Comparison of ENCODE assay signal across 8 mouse cellular contexts in the genomic region with DNA sequence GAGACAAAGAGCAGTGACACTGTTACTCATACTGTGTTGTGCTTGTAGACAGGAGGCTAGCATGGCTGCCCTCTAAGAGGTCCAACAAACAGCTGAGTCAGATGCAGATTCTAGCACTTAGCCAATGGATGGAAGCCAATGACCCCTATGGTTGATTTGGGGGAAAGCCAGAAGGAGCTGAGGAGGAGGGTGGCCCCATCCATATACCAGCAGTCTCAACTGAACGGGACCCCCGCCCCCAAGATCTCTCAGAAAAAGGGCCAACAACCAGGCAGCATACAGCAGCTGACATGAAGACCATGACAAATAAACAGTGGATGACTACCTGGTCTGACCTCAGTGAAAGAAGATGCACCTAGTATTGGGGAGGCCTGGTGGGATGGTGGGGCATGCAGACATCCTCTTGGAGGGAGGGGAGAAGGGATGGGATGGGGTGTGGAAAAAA. TPM values are rescaled to one million over a fixed set of nuclear protein-coding genes. Genes with fewer than 3 reads are reported as not detected.
DNase-seq lines count a peak whose midpoint lies in the region; ATAC-seq and TF ChIP-seq lines count a peak whose summit lies in the region.
"Not testable (repeated sequence)": the region's sequence is repeated elsewhere in the genome, so short reads cannot be mapped to it uniquely, and the experiment has no call there.

No protein-coding gene starts in this region.

- ATAC-seq in erythroid progenitor cell, adult 5-6 weeks (replicated peaks; ENCODE audit: low FRiP score, poor library complexity, severe bottlenecking) = 0 out of 2 replicates have a peak, but pooled peaks have one; percentile 42
- peak; percentile 67; the same call in 1 of the 2 replicates for ATAC-seq in heart, embryonic 16.5 days (replicated peaks; ENCODE audit: extremely low read depth, insufficient read depth, low FRiP score)
- peak; percentile 63; the same call in 1 of the 2 replicates for ATAC-seq in hindbrain, postnatal 0 days
- ATAC-seq in limb, embryonic 11.5 days (ENCODE audit: insufficient number of reproducible peaks, low FRiP score, low TSS enrichment, low read depth) = peak; percentile 87
- peak; percentile 55; the same call in 1 of the 2 replicates for ATAC-seq in liver, embryonic 14.5 days (ENCODE audit: insufficient read depth)
- peak; percentile 68 for ATAC-seq in megakaryocyte-erythroid progenitor cell, adult 5-6 weeks (replicated peaks; ENCODE audit: low FRiP score, low TSS enrichment, poor library complexity, severe bottlenecking)
- peak; percentile 71 for ATAC-seq in neural tube, embryonic 11.5 days (ENCODE audit: insufficient read depth, low FRiP score, low TSS enrichment)
- ATAC-seq in stomach, embryonic 16.5 days (ENCODE audit: insufficient read depth, low FRiP score) = peak; percentile 66

- not testable (repeated sequence) for H3K27ac ChIP-seq in heart, embryonic 16.5 days (ENCODE audit: low read length); hindbrain, postnatal 0 days; limb, embryonic 11.5 days (replicated peaks; ENCODE audit: low read depth, low read length); liver, embryonic 14.5 days; neural tube, embryonic 11.5 days (ENCODE audit: low read depth, low read length); stomach, embryonic 16.5 days (ENCODE audit: low read length)

- not testable (repeated sequence) for H3K9ac ChIP-seq in heart, embryonic 16.5 days (ENCODE audit: low read length); hindbrain, postnatal 0 days (replicated peaks; ENCODE audit: low read length); limb, embryonic 11.5 days (ENCODE audit: low read length); liver, embryonic 14.5 days (replicated peaks); neural tube, embryonic 11.5 days (ENCODE audit: low read length); stomach, embryonic 16.5 days (ENCODE audit: low read length)

- not testable (repeated sequence) for H3K27me3 ChIP-seq in heart, embryonic 16.5 days (ENCODE audit: control insufficient read depth, insufficient read depth, low read length); hindbrain, postnatal 0 days (ENCODE audit: insufficient read depth, low read length); limb, embryonic 11.5 days (ENCODE audit: control insufficient read depth, insufficient read depth, low read length); liver, embryonic 14.5 days (ENCODE audit: control insufficient read depth, insufficient read depth, low read length); neural tube, embryonic 11.5 days (ENCODE audit: control insufficient read depth, insufficient read depth, low read length); stomach, embryonic 16.5 days (ENCODE audit: control insufficient read depth, insufficient read depth, low read length)

- not testable (repeated sequence) for TF ChIP-seq EP300 in liver, embryonic 14.5 days (IDR thresholded peaks at IDR 0.05; ENCODE audit: low read depth)

- H3K36me3 ChIP-seq in heart, embryonic 16.5 days (ENCODE audit: control insufficient read depth, insufficient read depth); hindbrain, postnatal 0 days (ENCODE audit: insufficient read depth, low read length); limb, embryonic 11.5 days (ENCODE audit: control insufficient read depth, insufficient read depth, low read length); liver, embryonic 14.5 days (replicated peaks; ENCODE audit: control insufficient read depth, insufficient read depth, low read depth); neural tube, embryonic 11.5 days (ENCODE audit: control insufficient read depth, insufficient read depth, low read length); stomach, embryonic 16.5 days (ENCODE audit: control insufficient read depth, insufficient read depth, low read length): not testable (repeated sequence)

- not testable (repeated sequence) for H3K4me2 ChIP-seq in heart, embryonic 16.5 days (ENCODE audit: low read depth, low read length); hindbrain, postnatal 0 days (ENCODE audit: low read depth, low read length); limb, embryonic 11.5 days (ENCODE audit: low read depth, severe bottlenecking); liver, embryonic 14.5 days (ENCODE audit: low read depth); neural tube, embryonic 11.5 days (ENCODE audit: low read depth); stomach, embryonic 16.5 days (ENCODE audit: low read depth, low read length)

- not testable (repeated sequence) for H3K9me3 ChIP-seq in heart, embryonic 16.5 days (replicated peaks; ENCODE audit: control insufficient read depth, low read length); hindbrain, postnatal 0 days (ENCODE audit: low read length); limb, embryonic 11.5 days (ENCODE audit: control insufficient read depth, low read length); liver, embryonic 14.5 days (ENCODE audit: control insufficient read depth, low read length); neural tube, embryonic 11.5 days (ENCODE audit: control insufficient read depth, low read length); stomach, embryonic 16.5 days (replicated peaks; ENCODE audit: control insufficient read depth, low read length)

- H3K4me3 ChIP-seq in heart, embryonic 16.5 days (ENCODE audit: low read length); hindbrain, postnatal 0 days (ENCODE audit: low read length); limb, embryonic 11.5 days (ENCODE audit: low read depth, low read length); liver, embryonic 14.5 days (ENCODE audit: insufficient read depth in 1 of 2, low read depth in 2 of 2, low read length in 2 of 2); neural tube, embryonic 11.5 days (ENCODE audit: low read depth, low read length); stomach, embryonic 16.5 days (replicated peaks; ENCODE audit: low read length): not testable (repeated sequence)

- not testable (repeated sequence) for TF ChIP-seq CTCF in hindbrain, postnatal 0 days (IDR thresholded peaks at IDR 0.05; ENCODE audit: low read depth); liver, embryonic 14.5 days (IDR thresholded peaks at IDR 0.05; ENCODE audit: low read depth)

- not testable (repeated sequence) for DNase-seq in hindbrain, postnatal 0 days (ENCODE audit: low spot score); limb, embryonic 11.5 days (ENCODE audit: low spot score); liver, embryonic 14.5 days (ENCODE audit: low read depth in 3 of 3, low spot score in 3 of 3); neural tube, embryonic 11.5 days (ENCODE audit: low spot score)

- H3K4me1 ChIP-seq in heart, embryonic 16.5 days (ENCODE audit: control insufficient read depth, insufficient read depth, low read length); hindbrain, postnatal 0 days (ENCODE audit: insufficient read depth, low read length); limb, embryonic 11.5 days (ENCODE audit: control insufficient read depth, insufficient read depth, low read length); liver, embryonic 14.5 days (replicated peaks; ENCODE audit: control insufficient read depth in 2 of 2, insufficient read depth in 2 of 2, low read length in 1 of 2); neural tube, embryonic 11.5 days (ENCODE audit: control insufficient read depth, insufficient read depth, low read length); stomach, embryonic 16.5 days (ENCODE audit: control insufficient read depth, insufficient read depth, low read length): not testable (repeated sequence)

- no CpG with 5 or more reads among the region's 2 CpGs for WGBS in heart, embryonic 16.5 days
- WGBS in hindbrain, postnatal 0 days = no CpG with 5 or more reads among the region's 2 CpGs
- no CpG with 5 or more reads among the region's 2 CpGs for WGBS in limb, embryonic 11.5 days
- no CpG with 5 or more reads among the region's 2 CpGs for WGBS in liver, embryonic 14.5 days (ENCODE audit: insufficient replicate concordance)
- WGBS in neural tube, embryonic 11.5 days = no CpG with 5 or more reads among the region's 2 CpGs
- WGBS in stomach, embryonic 16.5 days = no CpG with 5 or more reads among the region's 2 CpGs

RNA-seq across cellular contexts. Expression of gene Zfp979, which starts 8.5 kb away (rescaled TPM):
- not detected in 2 replicates for total RNA-seq in erythroid progenitor cell, adult 5-6 weeks (2015; ENCODE audit: low replicate concordance)
- total RNA-seq in erythroid progenitor cell, adult 5-6 weeks (2017; ENCODE audit: low replicate concordance) = not detected in 2 replicates
- 3.9 TPM in 2 replicates for polyA plus RNA-seq in heart, embryonic 16.5 days (2015; fragmentation: Nextera tagmentation; extraction: Ambion mirVana)
- 1.4 and 1.5 TPM in 2 replicates for total RNA-seq in hindbrain, postnatal 0 days (2014; rRNA removed)
- 2.7 and 2.8 TPM in 2 replicates for polyA plus RNA-seq in hindbrain, postnatal 0 days (2015; fragmentation: Nextera tagmentation; extraction: Ambion mirVana)
- 3.1 TPM in 2 replicates for polyA plus RNA-seq in limb, embryonic 11.5 days (2014; fragmentation: Nextera tagmentation; extraction: Ambion mirVana)
- polyA plus RNA-seq in liver, embryonic 14.5 days (2012; rRNA removed) = 0.57 and 1.3 TPM in 2 replicates
- polyA plus RNA-seq in liver, embryonic 14.5 days (2014; fragmentation: Nextera tagmentation; extraction: Ambion mirVana) = 2.3 and 2.7 TPM in 2 replicates
- not detected in 2 replicates for total RNA-seq in megakaryocyte-erythroid progenitor cell, adult 5-6 weeks (2014; fragmentation: Nextera tagmentation)
- 3.3 and 4.3 TPM in 2 replicates for total RNA-seq in megakaryocyte-erythroid progenitor cell, adult 5-6 weeks (2017)
- polyA plus RNA-seq in neural tube, embryonic 11.5 days (2014; fragmentation: Nextera tagmentation; extraction: Ambion mirVana) = 3.1 and 3.6 TPM in 2 replicates
- 2.0 and 2.6 TPM in 2 replicates for polyA plus RNA-seq in stomach, embryonic 16.5 days (2015; fragmentation: Nextera tagmentation; extraction: Ambion mirVana)
